Mouse (Mus musculus): ENCODE data around the gene Muc13.

The Muc13 gene

GRCm38 (mm10) chr16:33863208-33863751 is 69.4 kb downstream of the Muc13 start:
- no peak for DNase-seq (ENCODE audit: low read depth)

Data from fibroblast of lung, adult 2 months (primary cell).